Mouse (Mus musculus) heart, adult 18-20 months (tissue): ENCODE data around the gene Pla2g2d. TPM values are rescaled to one million over a fixed set of nuclear protein-coding genes. Genes with fewer than 3 reads are reported as not detected.
"Not testable (repeated sequence)": the region's sequence is repeated elsewhere in the genome, so short reads cannot be mapped to it uniquely, and the experiment has no call there.

Experiments
- DNase-seq, 2 experiments: peaks; one replicate each; pipeline ENCODE4 v3.0.0; 2021 to 2022; ENCODE audit warnings: mixed read lengths in 1 of 2
- total RNA-seq, 2 experiments: library from RNA; stranded (reverse); gene quantifications; 2 replicates each; pipeline ENCODE4 v1.2.3; 2021

Gene Pla2g2d
- total RNA-seq, 2 experiments from 2014 or later, result 1.2 to 6.4 TPM

GRCm38 (mm10) chr4:138780300-138780699, 4.8 kb downstream of the Pla2g2d start:
- no peak for DNase-seq

GRCm38 (mm10) chr4:138782098-138782497, 6.6 kb downstream of the Pla2g2d start:
- peak in 1 of 2 experiments; percentile 23 for DNase-seq

GRCm38 (mm10) chr4:138785721-138786120, 10.2 kb downstream of the Pla2g2d start:
- no peak for DNase-seq

GRCm38 (mm10) chr4:138786141-138786540, 10.6 kb downstream of the Pla2g2d start:
- DNase-seq, result peak; percentile 23 to 48

- no peak for DNase-seq
Observed at GRCm38 (mm10) chr4:138788381-138788780, 12.8 kb downstream of the Pla2g2d start.

GRCm38 (mm10) chr4:138791452-138791851, 15.9 kb downstream of the Pla2g2d start:
- no peak for DNase-seq

GRCm38 (mm10) chr4:138792599-138792998, 17.1 kb downstream of the Pla2g2d start:
- no peak for DNase-seq

GRCm38 (mm10) chr4:138793276-138793675, 17.7 kb downstream of the Pla2g2d start:
- DNase-seq, result peak; percentile 27 to 39

GRCm38 (mm10) chr4:138794344-138794743, 18.8 kb downstream of the Pla2g2d start:
- no peak for DNase-seq

- DNase-seq, result no peak
Observed at GRCm38 (mm10) chr4:138796513-138797216, 21.1 kb downstream of the Pla2g2d start.

GRCm38 (mm10) chr4:138797217-138797570, 21.7 kb downstream of the Pla2g2d start:
- DNase-seq, result no peak

- DNase-seq, result peak in 1 of 2 experiments; percentile 11
Observed at GRCm38 (mm10) chr4:138800134-138800744, 24.7 kb downstream of the Pla2g2d start.

GRCm38 (mm10) chr4:138801631-138802030, 26.1 kb downstream of the Pla2g2d start:
- DNase-seq, result no peak

- no peak for DNase-seq
Observed at GRCm38 (mm10) chr4:138802917-138803316, 27.4 kb downstream of the Pla2g2d start.

- no peak for DNase-seq
Observed at GRCm38 (mm10) chr4:138805248-138805647, 29.7 kb downstream of the Pla2g2d start.

- peak in 1 of 2 experiments; percentile 16 for DNase-seq
Observed at GRCm38 (mm10) chr4:138806160-138806559, 30.6 kb downstream of the Pla2g2d start.

- peak; percentile 21 to 37 for DNase-seq
Observed at GRCm38 (mm10) chr4:138806920-138807541, 31.5 kb downstream of the Pla2g2d start.

- DNase-seq, result no peak
Observed at GRCm38 (mm10) chr4:138816166-138816565, 40.6 kb downstream of the Pla2g2d start.

GRCm38 (mm10) chr4:138817736-138818135, 42.2 kb downstream of the Pla2g2d start:
- DNase-seq, result peak; percentile 39 to 60

- DNase-seq, result peak; percentile 75 to 78
Observed at GRCm38 (mm10) chr4:138819101-138819500, 43.6 kb downstream of the Pla2g2d start.

GRCm38 (mm10) chr4:138821036-138821435, 45.5 kb downstream of the Pla2g2d start:
- DNase-seq, result no peak

GRCm38 (mm10) chr4:138824161-138824560, 48.6 kb downstream of the Pla2g2d start:
- not testable (repeated sequence) for DNase-seq

GRCm38 (mm10) chr4:138824660-138825059, 49.1 kb downstream of the Pla2g2d start:
- DNase-seq, result no peak
